Mouse (Mus musculus) liver (tissue): ENCODE data around the gene Frmd6.

ENCODE experiments used
- DNase-seq: peaks from one replicate; pipeline ENCODE4 v3.0.0-alpha.2; 2020; ENCODE audit warnings: mixed read lengths

The Frmd6 gene

DNA sequence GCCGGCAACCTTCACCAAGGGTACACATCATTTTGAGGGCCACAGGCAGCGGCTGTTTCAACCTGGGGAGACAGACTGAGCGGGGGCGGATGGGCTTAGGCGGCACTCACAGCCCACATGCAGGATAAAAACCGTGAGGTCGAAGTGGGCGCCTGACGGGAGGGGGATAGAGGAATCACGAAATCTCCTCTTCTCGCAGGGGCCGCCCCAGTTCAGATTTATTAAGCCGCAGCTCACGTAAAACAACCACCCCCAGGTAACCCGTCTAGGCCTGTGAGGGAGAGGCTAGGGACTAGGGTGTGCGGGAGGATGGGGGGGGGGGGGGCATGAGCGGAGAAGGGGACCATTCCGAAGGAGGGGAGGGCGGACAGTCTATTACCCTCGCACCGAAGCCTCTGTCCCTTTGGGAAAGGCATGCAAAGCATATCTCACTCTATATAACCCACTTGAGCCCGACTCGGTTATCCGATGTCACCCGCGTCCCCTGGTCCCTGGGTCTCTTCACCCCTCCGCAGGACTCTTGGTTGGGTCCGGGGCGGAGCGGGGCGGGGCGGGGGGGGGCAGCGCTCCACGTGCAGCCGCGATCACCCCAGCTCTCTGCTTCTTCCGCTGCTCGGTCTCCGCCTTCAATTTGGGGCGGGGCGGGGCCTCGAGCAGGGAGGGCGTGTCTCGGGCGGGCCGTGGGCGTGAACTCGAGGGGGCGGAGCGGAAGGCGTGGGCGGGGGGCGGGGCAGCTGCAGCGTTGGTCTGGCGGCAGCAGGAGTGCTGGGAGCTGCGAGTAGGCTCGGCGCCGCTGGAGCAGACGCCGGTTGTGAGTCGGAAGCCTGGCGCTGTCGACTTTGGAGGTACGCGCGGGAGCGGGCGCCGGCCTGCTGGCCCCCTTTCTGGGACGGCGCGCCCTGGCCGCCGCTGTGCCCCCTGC, at the start of gene Frmd6:
Frmd6 (plus strand) TSS at position 786 of the 922 bp plus-strand sequence.
- peak; percentile 96 for DNase-seq

- DNase-seq, result no peak
Observed at GRCm38 (mm10) chr12:70775609-70776008, 49.7 kb upstream of the Frmd6 start.

DNA sequence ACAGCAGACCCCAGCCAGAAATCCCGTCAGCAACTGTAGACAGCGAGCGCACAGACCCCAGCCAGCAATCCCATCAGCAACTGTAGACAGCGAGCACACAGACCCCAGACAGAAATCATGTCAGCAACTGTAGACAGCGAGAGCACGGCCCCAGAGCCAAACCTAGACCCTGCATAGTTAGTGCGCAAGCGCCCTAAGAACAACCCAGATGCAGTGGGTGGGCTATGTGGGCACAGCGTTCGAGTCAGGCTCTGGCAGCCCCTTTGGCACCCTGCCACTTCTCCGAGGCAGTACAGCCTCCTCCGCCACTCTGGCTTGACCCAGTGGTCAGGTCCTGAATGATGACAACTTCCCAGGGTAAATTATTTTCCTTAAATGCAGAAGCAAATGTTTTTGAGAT, 48.6 kb upstream of the Frmd6 start:
- no peak for DNase-seq

- DNase-seq, result no peak
Observed at GRCm38 (mm10) chr12:70777466-70777865, 47.8 kb upstream of the Frmd6 start.

DNA sequence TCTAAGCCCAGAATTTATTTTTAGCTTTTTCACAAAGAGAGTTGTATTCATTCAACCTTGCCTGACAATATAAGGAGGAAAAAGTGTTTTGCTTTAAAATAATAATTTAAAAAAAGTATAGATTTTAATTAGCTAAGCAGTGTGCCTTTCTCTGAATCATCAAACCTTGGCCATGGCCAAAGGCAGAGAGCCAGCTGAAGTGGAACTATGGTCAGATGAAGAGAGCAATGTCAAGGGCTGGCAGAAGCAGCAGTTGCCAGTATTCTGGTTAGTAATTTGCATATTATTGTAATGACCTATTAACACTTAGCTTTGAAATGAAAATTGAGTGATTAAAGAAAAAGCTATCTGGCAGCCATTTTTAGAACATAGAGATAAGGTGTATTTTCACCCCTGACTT, 47.4 kb upstream of the Frmd6 start:
- no peak for DNase-seq

GRCm38 (mm10) chr12:70778271-70778670, 47.0 kb upstream of the Frmd6 start:
- no peak for DNase-seq

DNA sequence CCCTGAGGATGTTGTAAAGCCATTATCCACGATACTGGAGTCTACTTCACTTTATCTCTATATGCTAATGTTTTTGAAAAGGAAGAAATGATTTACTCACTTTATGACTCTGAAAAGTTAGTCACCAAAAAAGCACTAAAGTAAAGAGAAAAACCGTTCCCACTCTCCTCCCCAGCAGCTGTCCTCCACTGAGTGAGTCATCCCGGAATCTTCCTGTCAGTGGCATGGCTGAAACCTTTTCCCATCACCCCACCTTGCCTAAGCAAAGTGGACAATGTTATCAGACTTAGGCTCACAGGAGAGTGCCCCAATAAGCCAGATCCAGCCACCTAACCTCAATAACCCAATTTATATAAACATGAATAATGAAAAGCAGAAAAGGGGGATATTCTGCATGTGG, 46.6 kb upstream of the Frmd6 start:
- no peak for DNase-seq

DNA sequence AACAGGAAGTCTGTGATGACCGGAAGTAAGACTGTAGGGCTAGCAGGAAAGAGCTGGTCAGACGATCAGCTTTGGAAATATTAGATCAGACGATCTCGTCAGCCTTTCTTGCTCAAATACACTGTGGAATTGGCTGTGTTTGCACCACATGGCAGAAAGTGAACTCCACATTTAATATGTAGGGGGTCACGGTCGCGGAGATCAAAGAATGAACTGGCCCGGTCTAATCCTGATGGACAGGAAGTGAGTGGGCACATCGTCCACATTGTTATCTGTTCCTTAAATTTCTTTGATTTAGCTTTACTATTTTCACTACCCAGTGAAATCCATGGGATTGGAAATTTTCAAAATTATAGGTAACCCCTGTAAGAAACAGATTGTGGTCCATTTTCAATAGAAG, 42.3 kb upstream of the Frmd6 start:
- DNase-seq, result no peak

DNA sequence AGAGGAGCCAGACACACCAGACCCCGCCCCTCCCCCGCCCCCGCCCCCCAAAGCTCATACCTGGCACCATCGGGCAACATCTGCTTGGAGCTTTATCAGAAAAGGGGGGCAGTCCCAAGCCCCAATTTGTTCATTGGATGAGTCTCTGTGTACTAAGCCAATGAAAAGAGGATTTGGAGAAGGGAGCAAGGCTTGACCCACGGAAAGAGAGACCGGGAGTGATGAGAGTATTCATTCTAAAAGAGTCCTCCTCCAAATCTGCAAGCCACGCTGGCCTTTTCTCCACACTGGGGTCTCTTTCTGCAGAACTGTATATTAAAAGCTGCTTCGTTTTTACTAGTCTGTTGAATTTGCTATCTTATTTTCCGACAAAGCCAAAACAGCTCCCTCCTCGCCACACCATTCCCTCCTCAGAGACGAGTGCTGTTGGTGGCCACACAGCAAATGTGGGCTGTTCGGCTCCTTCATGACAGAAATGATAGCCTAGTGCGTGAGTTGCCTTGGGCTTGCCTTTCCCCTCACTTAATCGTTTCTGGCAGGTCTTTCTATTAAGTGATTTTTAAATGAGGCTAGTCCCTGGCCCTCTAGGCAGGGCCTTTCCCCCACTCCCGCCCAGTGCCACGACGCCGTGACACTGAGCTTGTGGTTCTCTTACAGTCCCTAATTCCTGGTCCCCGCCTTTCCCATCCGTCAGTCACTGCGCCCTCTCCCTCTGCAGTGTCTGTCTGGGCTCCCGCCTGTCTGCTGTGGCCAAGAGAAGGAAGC, 41.7 kb upstream of the Frmd6 start:
- no peak for DNase-seq

DNA sequence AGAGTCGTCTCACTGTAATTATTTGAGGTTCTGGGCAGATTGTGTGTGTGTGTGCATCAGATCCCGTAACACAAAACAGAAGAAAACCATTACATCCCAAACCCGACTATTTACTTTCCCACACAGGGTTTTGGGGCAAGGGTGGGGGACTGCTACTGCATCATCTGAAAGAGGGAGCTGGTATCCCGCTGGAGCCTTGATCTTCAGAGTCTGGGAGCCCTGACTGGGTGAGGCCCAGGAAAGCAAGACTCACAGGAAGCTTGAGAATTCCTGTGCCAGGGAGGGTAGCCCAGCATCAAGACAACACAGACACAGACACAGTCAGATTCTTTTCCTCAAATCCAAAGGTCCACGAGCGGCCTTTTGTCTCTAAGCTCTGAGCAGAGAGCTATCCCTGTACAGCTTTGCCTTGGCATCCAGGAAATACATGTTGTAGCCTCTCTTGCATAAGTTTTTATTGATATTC, 41.0 kb upstream of the Frmd6 start:
- no peak for DNase-seq

DNA sequence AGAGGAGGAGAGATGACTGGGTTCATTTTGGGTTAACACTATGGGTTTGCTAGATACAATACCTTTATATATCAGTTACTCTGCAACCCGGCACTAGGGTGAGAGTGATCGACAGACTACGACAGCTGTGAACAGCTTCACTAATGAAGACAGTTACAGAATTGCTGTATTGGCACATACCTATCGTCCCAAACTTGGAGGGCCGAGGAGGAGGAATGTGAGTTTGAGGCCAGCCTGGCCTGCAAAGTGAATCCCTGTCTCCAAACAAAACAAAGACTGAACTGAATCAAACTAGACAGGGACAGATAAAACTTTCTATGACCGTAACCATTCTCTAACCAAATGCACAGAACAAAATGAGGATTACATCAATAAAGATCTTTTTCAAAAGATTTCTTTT, 36.0 kb upstream of the Frmd6 start:
- no peak for DNase-seq

DNA sequence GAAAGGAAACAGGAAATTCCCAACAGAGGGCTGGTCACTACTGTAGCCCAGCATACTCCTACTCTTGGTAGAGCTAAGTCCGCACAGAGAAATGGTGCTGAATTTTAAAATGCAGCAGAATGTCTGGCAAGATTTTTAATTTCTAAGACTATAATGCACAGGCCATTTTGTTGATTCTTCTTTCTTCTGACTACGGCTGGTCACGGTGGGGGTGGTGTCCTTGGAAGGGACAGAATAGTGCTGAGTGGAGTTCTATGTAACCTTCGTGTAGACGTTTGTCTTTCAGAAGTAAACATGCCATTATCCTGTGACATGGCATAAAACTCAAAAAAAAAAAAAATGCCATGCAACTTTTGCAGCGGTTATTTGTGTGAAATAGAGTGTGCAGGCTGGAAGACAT, 32.0 kb upstream of the Frmd6 start:
- no peak for DNase-seq

GRCm38 (mm10) chr12:70794543-70795388, 30.5 kb upstream of the Frmd6 start:
- no peak for DNase-seq

DNA sequence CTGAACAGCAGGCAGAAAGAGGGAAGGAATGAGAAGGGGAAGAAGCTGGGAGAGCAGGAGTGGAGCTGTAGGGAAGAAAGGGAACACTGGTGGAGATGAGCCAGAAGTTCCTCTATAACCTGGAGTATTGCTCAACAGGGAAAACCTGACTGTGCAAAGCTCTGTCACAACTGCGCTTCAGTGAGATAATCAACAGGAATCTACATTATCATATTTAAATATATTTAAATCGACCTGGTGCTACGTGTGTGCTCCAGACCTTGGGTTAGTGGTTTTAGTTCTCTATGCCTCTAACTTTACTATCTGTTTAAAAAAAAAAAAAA, 30.0 kb upstream of the Frmd6 start:
- no peak for DNase-seq

DNA sequence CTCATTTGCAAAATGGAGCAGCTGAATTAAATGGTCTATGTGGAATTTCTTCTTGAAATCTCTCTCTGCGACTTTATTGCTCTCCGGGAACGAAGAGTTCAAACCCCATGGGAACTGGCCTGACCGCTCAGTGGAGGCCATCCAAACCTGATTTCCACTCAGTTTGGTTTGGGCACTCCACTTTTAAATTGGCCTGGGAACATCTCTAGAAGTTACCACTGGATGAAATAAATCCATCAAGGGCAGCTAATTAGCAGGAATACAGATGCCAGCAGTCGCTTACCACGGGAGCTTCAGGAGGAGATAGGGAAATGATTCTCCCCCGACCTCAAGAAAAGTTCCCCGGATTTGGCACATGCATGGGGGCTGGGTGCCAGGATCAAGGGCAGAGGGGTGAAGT, 26.8 kb upstream of the Frmd6 start:
- no peak for DNase-seq

DNA sequence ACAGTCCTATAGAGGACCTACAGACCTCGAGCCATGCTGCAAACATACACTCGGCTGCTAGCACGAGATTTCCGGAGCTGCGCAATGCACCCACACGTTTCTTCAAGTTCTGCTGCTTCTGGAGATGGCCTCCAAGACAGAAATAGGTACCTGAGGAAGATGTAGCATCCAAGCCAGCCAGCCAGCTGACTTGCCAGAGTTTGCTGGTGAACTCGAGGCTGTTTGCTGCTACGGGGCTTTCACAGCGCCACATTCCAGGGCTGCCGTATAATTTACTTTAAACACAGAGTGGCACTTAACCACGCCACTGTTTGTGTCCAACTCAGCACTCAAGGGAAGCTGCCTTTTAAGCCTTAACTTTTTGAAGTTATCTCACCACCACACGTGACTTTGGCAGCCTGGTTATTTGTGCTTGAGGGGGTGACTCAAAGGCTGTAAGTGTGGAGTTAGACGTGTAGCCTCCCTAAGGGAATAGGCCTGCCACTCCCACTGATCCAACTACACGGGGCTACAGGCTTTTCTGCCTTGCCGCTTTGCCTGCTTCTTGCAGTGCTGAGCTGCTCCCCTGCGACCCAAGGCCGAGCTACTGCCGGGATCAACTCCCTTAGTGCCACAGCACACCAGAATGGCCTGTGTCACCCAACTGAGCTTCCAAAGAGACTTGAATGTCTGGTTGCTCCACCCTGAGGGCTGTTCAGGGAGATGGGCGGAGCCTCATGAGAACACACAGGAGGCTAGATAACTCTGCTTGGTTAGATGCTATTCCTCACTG, 25.9 kb upstream of the Frmd6 start:
- no peak for DNase-seq

DNA sequence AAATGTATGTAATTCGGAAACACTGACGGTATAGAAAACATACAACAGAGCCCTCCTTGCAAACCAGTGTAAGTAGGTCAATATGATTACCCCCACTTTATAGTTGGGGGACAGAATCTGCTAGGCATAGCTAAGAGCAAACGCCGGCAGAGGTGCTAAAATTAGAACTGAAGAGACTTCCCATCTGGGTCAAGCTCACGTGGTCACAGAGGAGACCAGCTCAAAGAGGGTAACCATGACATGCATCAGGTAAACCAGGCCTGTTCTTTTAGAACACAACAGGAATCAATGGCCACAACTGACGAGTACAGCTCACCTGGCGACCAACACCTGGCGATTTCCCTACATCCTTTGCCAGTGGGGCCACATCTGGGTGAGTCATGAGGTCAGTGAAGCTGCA, 25.2 kb upstream of the Frmd6 start:
- DNase-seq, result no peak

DNA sequence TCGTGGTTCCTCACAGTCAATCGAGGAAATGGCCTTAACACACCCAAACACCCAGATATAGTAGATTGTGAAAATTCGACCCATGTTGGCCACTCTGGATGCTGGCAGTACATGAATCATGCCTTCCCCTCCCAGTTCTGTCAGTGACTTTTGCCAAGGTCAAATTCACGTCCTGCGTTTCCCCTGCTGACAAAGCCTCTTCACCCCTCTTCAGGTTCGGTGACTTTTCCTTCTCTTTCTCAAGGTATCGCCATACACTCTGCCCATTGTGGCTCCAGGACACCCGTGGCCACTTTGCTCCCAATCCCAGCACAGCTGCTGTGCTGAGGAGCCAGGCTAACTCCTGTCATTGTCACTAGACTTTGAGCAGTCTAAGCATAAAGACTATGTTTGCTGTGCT, 24.0 kb upstream of the Frmd6 start:
- DNase-seq, result no peak

DNA sequence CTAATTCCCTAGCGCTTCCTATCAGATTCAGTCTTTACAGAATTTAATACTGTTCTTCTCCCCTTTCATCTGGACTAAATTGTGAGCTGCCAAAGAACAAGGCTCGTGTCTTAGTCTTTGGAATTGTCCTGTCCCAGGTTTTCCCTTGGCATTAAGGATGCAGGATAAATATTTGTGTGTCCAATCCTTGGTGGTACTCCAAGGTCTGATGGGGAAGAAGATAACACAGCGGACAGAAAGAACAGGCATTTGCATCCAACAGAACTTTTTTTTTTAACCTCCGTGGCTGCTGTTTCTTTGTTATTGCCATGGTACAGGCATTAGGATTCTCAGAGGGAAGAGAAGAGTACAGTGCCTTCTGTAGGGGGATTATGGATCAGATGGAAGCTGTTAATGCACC, 21.8 kb upstream of the Frmd6 start:
- no peak for DNase-seq

DNA sequence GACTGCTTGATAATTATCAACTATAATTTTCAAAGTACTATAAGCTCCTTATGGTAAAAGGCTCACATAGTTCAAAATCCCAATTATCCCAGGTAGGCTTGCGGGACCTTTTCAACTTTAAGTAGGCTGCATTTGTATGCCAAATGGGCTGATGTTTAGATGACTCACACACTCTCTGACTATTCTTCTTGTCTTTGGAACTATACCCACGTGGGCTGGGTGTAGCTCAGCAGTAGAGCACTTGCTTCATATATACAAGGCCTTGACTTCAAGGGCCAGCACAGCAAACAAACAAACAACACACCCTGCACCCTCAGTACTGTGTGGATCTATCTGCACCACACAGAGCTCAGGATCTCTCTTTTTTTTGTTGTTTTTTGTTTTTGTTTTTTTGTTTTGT, 20.3 kb upstream of the Frmd6 start:
- DNase-seq, result no peak

DNA sequence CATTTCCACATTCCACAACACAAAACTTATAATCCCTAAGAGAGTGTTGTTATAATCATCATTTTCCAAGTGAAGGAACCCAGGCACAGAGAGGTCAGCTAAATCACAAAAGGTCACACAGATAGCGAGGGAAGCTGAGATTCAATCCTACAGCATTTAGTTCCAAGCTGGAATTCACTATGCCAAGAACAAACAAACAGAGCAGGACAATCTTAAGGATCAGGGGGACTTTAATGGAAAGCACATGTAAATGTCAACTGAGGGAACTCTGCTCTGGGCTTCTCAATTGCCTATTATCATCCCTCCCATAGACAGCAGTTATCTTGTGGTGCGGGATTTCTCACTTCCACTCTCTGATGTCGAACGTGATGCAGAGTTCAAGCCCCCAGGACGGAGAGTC, 17.8 kb upstream of the Frmd6 start:
- no peak for DNase-seq

DNA sequence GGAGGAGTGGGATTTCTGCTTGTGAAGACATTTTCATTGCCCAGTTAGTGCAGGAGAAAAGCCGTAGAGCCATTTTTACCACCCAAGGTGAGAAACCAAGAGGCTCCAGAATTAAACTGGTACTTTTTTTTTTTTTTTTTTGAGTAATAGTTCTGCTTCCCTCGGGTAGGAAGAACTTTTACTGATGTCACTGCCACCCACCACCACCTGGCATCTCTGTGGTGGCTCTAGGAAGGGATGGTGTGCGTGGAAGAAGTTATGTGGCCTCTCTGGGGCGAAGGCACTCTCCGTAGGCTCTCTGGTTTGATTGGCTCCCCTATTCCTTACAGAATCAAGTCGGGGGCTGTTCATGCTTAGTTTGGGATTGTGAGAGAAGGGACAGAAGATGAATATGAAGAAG, 17.3 kb upstream of the Frmd6 start:
- no peak for DNase-seq

- no peak for DNase-seq
Observed at GRCm38 (mm10) chr12:70809957-70810356, 15.4 kb upstream of the Frmd6 start.
